Mouse (Mus musculus): Measurements from ENCODE around the gene Clp1. TPM values are rescaled to one million over a fixed set of nuclear protein-coding genes. Genes with fewer than 3 reads are reported as not detected.
A peak's percentile ranks its signal among the peaks of the same experiment; 100 is the strongest.
"Not testable (repeated sequence)": the region's sequence is repeated elsewhere in the genome, so short reads cannot be mapped to it uniquely, and the experiment has no call there.

The Clp1 gene
- total RNA-seq, 2 experiments from 2014 or later, result 4.9 to 5.8 TPM

DNA sequence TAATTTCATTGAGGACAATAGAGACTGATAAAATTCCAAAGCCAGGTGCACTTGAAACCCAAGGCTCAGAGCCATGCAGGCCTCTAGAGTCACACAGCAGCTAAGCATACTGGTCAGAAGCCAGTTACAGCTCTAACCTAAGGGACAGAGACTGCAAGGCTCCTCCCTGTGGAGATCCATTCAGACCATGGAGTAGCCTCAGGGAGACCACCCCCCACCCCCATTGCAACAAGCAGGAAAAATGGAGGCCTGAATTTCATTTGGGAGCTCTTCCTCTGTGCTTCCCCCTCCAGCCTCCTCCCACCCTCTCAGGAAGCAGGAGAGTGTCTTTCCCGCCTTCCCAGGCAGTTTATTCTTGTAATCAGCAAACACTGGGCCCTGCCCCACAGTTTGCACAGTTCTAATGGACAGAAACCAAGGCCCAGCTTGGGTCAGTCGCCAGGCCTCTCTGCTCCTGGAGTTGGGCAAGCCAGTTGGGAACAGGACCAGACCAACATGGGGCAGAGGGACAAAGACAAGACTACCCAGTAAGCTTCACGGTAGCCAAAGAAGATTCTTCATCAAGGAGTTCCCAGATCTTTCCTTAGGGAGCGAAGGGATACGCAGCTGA is 14.8 kb upstream of the Clp1 start:
- DNase-seq, result no peak
- intact Hi-C loops (cut with DNase I), result loop anchor here (2.0 to 5.0 kb wide), 2 partner anchors 15 to 55 kb away; partner anchors contain the start of gene Ube2l6

DNA sequence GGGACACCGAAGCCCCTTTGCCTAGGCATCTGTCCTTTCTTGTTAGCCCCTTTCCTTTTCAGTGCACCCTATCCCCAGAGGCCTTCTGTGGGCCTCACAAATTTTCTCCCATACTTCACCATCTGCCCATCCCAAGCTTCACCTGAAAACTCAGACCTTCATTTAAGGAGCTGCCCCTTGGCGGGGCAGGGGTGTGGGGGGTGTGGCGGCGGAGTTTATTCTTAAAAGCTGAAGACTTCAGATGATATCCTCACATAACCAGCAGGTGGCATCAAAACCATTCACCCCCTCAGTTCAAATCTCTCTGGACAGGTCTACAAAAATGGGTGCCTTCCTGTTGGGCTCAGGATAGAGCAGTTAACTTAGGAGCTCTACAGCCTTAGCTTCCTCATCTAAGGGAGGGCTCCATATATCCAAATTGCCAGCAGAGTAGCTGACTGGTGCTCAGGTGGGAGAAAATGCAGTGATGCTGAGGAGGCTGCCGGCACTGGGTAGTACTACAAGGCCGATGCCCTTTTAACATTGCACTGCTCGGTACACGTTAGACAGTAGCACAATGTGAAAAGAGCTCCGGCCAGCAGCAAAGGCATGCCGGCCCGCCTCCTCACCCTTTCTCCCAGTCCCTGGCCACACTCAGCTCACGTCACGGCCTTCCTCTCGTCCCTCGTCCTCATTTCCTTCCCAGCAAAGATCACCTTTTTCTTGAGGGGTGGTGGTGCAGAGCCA is 13.6 kb upstream of the Clp1 start:
- intact Hi-C loops (cut with DNase I), result loop anchor here (2.0 to 5.0 kb wide), 2 partner anchors 16 to 57 kb away; partner anchors contain the start of gene Ube2l6
- DNase-seq, result peak in 1 of 2 experiments; percentile 36

DNA sequence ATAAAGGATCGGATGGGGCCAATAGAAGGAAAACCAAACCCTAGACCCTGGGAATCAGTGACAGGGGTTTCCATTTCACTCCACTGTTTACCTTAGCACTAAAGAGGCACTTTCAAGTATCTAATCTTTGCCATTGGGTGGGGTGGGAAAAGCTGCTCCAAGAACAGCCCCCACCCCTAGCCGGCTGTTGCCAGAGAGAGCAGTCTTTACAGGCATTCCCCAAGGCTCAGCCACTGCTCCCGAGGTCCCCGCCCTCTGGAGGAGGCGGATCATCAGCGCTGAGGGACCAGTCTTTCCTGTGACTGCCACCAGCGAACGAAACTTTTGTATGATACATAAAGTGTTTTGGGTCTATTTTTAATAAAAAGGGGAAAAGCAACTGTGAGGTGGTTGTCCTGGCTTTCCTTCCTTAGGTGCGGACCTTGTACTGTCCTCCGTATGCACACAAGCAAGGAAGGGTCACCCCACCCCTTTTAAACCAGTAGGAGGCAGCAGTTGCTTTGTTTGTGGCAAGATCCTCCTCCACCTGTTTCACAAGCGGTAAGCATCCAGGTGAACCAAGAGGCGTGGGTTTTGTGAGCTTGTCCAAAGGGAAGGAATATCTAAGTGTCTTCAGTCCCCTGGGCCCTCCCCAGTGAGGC is 11.2 kb upstream of the Clp1 start:
- peak; percentile 43 to 47 for DNase-seq
- intact Hi-C loops (cut with DNase I), result no loop called here

DNA sequence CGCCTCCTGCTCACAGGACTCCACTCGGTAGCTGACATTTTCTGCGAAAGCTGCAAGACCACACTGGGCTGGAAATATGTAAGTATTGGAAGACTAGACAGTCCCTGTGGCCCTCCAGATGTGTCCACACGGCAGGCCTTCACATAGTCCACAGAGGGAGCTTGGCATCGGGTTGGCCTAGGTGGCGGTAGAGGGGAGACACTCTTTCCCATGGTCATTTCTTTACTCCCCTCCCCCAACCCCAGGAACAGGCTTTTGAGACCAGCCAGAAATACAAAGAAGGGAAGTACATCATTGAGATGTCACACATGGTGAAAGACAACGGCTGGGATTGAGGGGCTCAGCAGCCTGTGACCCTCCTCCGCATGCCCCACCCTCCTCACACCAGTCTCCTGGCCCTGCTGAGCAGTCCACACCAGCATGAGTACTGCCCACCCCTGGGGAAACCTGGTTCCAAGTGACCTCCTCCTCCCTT is 10.3 kb upstream of the Clp1 start:
- DNase-seq, result no peak
- intact Hi-C loops (cut with DNase I), result no loop called here

DNA sequence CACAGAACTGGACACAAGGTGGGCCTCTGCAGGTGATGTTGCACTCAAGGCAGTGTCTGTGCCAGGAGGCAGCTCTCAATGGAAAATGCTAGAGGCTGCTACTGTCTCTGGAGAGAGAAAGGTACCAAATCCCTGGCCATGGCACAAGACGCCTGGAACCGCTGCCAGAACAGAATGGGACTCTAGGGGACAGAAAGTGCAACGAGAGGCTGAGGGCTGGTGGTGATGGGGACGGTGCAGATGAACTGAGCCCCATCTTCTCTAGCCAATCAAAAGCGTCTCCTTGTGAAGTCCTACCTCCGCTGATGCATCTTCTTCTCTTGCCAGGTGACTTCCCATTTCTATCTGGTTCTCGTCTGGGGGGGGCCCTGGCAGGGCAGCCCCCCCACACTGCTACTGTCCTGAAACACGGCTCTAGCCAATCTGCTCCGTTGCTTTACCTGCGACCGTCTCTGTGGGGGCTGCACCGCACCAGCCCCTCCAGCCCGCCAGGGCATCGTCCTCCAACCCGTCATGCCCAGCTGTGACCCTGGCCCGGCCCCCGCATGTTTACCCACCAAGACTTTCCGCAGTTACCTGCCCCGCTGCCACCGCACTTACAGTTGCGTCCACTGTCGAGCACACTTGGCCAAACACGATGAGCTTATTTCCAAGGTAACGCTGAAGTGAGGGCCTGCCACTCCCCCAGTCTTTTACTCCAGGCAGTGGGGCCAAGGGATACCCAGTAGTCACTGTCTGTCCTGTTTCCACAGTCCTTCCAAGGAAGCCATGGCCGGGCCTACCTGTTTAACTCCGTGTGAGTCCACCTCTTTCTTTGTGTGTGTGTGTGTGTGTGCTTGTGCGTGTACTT is 9.4 kb upstream of the Clp1 start:
- intact Hi-C loops (cut with DNase I), result no loop called here
- DNase-seq, result no peak

DNA sequence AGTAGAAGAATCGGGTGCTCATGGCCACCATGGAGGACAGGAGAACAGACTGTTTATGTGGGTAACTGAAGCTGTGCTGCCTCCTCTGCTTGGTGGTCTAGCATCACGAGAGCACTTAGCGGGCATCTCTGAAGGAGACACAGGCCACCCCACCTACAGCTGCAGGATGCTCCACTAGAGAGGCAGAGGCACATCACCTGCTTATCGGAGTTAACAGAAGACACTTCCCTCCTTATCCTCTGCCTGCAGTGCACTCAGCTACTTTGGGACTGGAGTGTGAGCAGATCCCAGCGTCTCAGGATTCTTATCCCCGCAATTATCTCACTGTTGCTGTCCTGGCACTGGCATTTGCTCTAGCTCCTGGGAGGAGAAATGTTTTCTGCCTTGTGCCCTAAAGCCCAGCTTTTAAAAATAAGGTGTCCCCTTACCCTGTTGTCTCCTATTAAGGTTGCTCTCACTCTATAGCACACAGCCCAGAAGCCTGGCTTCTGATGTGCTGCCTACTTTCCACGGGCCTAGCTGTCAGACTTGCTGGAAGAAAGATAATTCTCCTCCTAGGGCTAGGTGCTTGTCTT is 8.3 kb upstream of the Clp1 start:
- DNase-seq, result no peak

DNA sequence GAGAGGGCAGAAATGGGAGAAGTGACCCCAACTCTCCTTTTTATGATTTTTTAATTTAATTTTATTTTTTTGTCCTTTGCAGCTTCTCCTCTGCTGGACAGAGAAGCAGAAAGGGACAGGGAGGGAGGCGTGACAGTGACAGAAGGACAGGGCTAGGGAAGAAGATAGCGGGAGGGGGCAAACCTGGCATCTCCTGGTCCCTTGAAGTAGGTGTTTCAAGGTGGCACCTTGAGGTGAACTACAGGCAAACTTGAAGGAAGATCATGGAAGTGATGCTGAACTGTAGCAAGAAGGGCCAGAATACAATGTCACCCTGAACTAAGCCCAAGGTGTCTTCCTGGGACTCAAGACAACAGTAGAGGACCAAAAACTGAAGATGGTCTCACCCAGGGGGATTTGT is 7.8 kb upstream of the Clp1 start:
- DNase-seq, result no peak
- intact Hi-C loops (cut with DNase I), result no loop called here

More for the DNA sequence above, 8.3 kb upstream of the Clp1 start:
- intact Hi-C loops (cut with DNase I), result no loop called here

DNA sequence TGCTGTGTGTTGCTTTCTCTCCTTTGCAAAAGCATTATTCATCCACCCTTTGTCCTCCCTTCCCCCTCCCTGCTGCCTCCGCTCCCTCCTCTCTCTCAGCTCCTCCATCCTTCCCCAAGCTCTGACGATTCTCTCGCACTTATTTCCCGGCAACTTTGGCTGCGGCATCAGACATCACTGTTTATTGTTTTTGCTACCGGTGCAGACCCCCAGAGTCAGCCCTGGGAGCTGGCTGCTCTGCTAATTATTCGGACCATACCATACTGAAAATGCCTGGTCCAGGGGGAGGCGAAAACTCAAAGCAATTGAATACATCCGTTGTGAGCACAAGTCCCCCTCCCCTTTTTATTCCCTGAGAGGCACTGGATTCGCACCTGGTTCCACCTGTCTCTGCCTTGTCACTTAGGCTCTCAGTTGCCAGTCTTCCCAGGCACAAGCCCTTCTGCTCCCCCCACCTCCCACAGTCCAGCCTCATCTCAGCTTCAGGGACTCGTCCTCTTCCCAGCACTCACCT is 7.3 kb upstream of the Clp1 start:
- intact Hi-C loops (cut with DNase I), result no loop called here
- no peak for DNase-seq

DNA sequence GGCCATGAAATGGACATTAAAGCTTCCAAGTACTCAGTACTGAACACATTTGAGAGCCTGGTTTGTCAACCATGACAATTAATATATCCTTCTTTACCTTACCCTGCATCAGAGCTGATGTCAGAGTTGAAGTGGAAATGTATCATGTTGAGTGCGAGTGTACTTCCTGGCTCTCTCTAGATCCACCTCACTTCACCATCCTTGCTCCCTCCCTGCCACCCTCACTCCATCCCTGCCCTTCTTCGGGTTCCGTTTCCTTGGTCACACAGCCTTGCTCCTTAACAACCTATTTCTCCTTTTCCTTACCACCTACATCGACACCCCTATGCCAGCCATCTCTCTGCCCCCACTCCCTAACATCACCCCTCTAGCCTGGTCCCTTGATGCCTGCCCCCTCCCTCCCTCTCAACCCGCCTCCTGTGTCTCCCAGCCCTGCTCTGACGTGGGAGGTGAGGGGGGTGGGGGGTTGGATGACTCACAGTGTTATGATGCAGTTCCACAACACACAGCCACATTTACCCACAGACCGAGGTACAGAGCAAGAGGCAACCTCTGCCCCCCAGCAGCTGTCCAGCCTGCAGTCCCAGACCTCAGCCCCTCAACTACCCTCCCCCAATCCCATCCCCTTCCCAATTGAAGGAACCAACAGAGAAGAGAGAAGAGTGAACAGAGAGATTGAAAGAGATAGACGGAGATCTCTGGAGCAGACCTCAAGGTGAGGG is 6.6 kb upstream of the Clp1 start, which contains the start of gene Ypel4:
TSS of gene Ypel4 (plus strand) at position 480 of the 722 bp plus-strand sequence.
- DNase-seq, result peak; percentile 36 to 44
- intact Hi-C loops (cut with DNase I), result no loop called here

DNA sequence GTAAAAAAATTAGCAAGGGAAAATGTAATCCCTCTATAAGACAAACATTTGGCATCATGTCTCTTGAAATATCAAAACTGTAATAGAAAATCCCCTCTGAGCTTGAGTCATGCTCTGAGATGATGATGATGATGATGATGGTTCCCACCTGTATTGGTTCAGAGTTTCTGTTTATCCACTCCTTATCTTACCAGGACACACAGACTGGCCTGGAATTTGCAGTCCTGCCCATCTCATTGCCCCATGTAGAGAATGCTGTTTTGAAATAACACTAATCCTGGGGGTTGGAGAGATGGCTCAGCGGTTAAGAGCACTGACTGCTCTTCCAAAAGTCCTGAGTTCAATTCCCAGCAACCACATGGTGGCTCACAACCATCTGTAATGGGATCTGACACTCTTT is 5.2 kb upstream of the Clp1 start:
- intact Hi-C loops (cut with DNase I), result no loop called here
- no peak for DNase-seq

DNA sequence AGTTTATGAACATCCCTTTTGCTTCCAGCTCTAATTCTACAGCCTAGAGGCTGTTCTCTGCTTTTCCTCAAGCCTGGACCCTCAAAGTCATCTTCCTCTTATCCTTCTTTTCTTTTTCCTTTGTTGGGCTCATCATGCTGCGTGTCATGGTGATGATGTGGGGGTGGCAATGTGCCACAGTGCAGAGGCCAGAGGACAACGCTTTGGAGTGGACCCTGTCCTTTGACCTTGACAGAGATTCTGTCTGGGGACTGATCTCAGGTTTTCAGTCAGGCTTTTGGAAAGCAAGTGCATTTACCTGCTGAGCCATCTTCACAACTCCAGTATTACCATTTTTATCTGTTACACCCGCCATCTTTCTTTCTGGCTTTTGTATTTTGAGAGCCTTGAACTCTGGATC is 4.1 kb upstream of the Clp1 start:
- intact Hi-C loops (cut with DNase I), result no loop called here
- no peak for DNase-seq

DNA sequence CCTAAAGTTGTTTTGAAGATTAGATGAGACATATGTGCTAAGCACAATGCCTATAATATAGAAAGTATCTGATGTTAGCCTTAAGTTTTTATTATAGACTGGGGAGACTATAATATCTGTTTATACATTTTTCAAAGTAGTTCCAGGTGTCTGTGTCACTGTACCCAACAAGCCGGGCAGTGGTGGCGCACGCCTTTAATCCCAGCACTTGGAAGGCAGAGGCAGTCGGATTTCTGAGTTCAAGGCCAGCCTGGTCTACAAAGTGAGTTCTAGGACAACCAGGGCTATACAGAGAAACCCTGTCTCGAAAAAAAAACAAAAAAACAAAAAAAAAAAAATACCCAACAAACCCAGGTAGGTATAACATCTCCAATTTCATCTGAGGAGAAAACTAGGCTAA is 1.0 kb upstream of the Clp1 start:
- intact Hi-C loops (cut with DNase I); DNase-seq: not testable (repeated sequence)

DNA sequence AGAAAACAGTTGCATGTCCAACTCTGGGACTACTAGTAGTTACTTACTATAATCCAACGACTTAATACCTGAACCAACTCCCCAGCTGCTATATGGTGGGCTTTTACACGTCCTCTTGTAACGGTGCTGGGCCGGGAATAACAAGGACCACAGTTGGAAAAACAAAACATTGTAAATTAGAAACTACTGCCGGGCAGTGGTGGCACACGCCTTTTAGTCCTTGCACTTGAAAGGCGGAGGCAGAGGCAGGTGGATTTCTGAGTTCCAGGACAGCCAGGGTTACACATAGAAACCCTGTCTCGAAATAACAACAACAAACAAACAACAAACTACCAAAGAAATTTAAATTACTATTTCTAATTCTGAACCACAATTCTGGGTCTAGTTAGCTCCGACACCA is 434 bp downstream of the Clp1 start:
- intact Hi-C loops (cut with DNase I), result no loop called here

DNA sequence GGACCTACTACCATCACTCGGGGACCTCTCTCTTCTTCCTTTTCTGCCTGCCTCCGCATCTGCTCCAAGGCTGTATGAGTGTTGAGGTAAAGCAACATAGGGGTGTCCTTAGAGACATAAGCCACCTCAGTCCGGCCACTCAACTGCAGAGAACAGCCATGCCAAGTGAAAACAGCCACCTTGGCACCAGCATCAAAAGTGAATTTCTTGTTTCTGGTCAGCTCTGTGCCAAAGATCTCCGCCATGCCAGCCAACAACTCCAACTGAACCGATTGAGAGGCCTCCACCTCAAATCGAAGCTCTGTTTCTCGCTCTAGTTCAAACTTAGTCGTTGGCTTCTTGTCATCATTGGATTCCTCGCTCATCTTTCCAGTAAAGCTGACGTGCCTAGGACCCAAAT is 1.4 kb downstream of the Clp1 start:
- no peak for DNase-seq
- intact Hi-C loops (cut with DNase I), result no loop called here

More for the DNA sequence above, 434 bp downstream of the Clp1 start:
- DNase-seq, result no peak

DNA sequence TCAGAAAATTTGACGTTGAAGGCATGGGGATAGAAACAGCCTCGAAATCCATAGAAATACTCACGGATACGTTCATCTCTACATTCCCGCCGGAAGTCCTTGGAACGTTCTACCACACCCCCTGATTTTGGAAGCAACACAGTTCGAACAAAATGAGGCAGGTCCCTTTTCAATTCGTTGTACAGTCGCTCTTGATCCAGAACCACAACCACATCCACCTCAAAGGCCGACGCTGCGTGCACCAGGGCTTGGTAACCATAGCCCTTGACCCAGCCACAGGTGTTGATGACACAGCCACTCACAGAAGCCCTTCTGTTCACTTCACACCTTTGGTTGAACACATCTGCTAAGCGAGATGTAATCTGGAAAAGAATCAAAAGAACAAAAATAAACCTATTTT is 3.3 kb downstream of the Clp1 start:
- no peak for DNase-seq
- intact Hi-C loops (cut with DNase I), result no loop called here

DNA sequence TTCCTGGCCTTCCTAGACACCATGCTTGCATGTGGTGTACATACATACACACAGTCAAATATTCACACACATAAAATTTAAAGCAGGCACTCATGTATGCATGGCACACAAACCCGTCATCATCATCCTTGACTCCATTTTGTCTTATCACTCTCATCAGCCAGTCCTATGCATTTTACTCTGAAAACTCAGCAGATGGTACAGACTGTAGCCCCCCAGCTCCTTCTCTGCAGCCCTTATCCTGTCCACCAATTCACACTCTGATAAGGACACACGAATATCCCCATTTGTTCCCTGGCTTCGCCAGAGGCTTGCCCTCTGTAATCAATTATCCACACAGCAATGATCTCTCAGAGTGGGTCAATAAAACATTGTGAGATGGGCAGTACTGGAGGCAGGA is 6.0 kb downstream of the Clp1 start:
- no peak for DNase-seq
- intact Hi-C loops (cut with DNase I), result no loop called here

DNA sequence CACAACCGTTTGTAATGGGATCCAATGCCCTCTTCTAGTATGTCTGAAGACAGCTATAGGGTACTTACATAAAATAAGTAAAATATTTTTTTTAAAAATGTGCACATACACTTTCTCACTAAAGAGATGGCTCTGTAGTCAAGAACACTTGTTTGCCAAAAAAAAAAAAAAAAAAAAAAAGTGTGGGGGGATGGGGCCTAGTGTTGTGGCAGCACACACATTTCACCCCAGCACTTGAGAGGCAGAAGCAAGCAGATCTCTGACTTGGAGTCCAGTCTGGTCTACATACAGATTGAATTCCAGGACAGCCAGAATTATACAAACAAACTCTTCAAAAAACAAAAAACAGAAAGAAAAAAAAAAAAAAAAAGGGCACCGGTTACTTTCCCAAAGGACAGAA is 6.4 kb downstream of the Clp1 start:
- no peak for DNase-seq
- intact Hi-C loops (cut with DNase I), result no loop called here

DNA sequence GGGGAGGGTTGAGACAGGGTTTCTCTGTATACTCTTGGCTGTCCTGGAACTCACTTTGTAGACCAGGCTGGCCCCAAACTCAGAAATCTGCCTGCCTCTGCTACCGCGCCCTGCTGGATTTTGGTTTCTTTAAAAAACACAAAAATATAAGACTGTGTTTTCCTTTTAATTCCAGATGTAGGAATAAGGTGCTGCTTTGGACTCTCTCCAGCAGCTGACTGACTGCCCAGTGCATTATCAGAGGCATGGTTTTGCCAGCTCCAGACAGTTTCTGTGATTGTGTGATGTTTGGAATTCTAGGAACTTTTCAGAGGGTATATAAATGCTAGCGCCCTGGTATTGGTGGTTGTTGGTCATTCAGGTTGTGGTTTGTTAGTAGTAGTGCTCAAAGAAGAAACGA is 9.8 kb downstream of the Clp1 start:
- DNase-seq, result no peak
- intact Hi-C loops (cut with DNase I), result no loop called here
